Mouse (Mus musculus) left cerebral cortex, postnatal 10 days (tissue): ENCODE measurements around the gene Foxl1. TPM values are rescaled to one million over a fixed set of nuclear protein-coding genes. Genes with fewer than 3 reads are reported as not detected.

Experiments
- microRNA-seq: library from miRNA; unstranded; fragments of <30 nt; microRNA quantifications from one replicate; pipeline ENCODE4 v1.2.0, GENCODE M21; 2022
- total RNA-seq, 2 experiments: library from RNA; stranded (reverse); gene quantifications; 2 replicates each; pipeline ENCODE4 v1.2.3; 2021

Gene Foxl1
- total RNA-seq, 2 experiments from 2014 or later: 0.36 TPM; not detected in 1

Small RNA genes within 50 kb of the gene (microRNA-seq; reads per million reads assigned to microRNA genes)
- not detected for gene Gm27530

Other genes starting within 250 kb of the Foxl1 start
- gene Foxf1, start 43.6 kb upstream of the Foxl1 start, total RNA-seq: 1 to 10 TPM; 1.4 to 1.5 TPM
- gene Mthfsd, start 19.5 kb upstream of the Foxl1 start, total RNA-seq: 10 to 100 TPM; 26.5 to 30.1 TPM
- 1 to 10 TPM; 2.8 to 3.1 TPM for gene Foxc2, start 11.8 kb upstream of the Foxl1 start, total RNA-seq